Mouse (Mus musculus): ENCODE results near the gene Gne. TPM values are rescaled to one million over a fixed set of nuclear protein-coding genes. Genes with fewer than 3 reads are reported as not detected.

Gene Gne
- total RNA-seq, 2 experiments from 2014 or later: 0.77 to 8.6 TPM

DNA sequence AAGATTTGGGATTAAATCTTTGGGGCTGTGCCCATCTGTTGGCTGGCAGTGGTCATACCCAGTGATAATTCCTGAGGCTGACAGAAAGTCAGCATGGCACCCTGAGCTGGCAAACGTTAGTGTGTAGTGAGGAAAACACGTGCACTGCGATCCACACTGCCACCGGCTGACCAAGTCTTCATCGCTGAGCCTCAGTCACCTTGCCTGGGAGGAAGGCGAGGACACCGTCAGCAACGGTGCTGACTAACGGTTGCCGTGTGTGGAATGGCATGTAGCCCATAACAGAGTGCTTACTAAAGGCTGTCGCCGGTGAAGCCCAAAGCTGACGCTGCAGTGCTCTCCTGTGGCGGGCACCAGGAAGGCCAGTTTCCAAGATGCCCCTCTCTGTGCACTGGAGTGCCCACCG is 54.3 kb downstream of the Gne start:
- ATAC-seq (replicated peaks; ENCODE audit: low FRiP score, poor library complexity, severe bottlenecking): no peak

DNA sequence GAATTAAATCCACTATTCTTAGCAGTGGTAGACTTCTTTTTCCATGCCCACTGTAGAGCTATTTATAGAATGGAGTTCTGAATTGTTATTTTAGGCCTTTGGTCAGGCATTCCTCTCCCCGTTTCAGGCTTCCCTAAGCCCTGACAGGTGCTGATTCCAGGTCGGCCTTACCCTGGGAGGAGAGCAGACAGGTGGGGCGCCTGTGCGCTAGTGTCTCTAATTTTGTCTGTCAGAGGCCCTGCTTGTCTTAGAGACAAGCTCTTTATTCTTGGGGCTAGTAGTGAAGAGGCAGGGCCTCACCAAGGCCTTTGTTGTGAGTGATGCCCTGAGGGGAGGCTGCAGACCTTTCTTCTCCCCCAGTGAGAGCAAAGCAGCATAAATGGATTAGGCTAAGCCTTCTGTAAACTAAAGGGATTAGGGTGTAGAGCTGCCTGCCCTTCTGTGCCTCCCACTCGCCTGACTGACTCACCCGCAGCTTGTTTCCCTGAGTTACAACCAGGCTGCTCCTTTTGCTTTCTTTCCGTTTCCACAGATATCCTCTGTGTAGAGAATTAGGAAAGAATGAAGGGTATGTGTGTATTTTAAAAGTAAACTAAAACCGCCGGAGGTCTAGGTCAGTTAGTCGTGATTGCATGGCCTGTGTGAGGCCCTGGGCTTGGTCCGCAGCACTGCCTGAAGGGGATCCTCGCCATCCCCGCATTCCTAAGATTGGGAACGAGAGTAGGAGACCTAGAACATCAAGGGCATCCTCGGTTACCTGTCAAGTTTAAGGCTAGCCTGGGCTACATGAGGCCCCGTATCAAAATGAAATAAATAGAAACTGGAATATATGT is 55.5 kb downstream of the Gne start:
- ATAC-seq (replicated peaks; ENCODE audit: low FRiP score, poor library complexity, severe bottlenecking): no peak

DNA sequence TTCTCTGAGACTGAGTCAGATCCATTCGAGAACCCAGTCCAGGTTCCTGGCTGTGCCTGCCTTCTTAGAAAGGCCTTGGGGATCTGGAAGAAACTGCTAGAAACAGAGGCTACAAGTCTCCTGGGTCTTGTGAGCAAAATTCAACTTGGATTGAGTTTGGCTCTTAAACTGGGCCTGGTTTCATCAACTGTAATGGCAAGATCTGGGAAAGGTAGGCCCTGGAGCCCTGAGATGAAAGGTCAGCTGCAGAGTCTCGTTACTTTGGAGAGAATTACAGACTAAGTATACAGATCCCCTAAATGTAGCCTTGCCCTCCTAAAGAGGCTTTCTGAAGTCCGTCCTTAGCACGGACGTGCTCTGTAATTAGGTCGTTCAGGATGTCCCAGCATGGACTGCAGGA is 58.4 kb downstream of the Gne start:
- no peak for ATAC-seq (replicated peaks; ENCODE audit: low FRiP score, poor library complexity, severe bottlenecking)

DNA sequence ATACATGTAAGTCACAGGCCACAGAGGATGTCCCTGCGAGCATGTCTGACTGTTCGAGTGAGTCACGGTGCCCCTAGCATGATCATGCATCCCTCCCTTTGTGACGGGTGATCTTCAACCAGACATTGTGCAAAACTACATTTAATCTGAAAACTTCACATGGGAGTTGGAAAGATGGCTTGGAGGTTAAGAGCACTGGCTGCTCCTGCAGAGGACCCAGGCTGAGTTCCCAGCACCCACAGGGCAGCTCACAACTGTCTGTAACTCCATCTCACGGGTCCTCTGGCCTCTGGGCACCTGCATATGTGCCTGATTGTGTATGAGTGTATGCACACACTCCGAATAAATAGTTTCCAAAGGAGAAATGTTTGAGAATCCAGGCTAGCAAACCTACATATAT is 59.7 kb downstream of the Gne start:
- no peak for ATAC-seq (replicated peaks; ENCODE audit: low FRiP score, poor library complexity, severe bottlenecking)

DNA sequence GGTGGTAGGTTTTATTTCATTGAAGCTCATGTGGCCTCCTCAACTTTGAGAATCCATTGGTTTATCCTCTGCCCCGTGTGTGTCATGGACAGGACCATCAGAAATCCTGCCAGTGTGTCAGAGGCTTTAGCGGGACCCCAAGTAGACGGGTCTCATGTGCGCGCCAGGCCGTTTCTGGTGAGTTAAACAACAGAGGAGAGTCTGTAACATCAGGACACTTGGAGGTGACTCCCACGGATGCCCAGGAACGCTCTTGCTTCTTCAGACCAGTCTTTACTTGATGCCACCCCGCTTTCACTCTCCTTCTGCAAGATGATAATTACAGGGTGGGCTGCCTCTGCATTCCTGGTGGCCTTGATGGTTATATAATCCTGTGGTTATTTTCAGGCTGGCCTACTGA is 60.3 kb downstream of the Gne start:
- no peak for ATAC-seq (replicated peaks; ENCODE audit: low FRiP score, poor library complexity, severe bottlenecking)

DNA sequence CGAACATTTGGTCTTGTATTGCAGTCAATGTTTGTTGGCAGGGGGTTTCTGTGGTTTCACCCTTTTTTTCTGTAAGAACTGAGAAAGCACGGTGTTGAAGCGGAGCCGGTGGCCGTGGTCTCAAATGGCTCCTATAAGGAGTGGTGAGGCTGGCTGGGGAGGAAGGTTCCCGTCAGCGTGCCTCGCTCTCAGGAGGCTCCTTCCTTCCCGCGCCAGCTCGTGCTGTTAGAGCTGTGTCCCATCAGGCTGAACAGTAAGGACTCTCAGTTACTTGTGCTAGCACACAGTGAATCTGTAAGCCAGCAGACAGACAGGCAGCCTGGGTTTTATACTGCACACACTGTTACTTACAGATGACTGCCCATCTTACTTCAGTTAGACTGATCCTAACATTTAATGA is 61.2 kb downstream of the Gne start:
- ATAC-seq (replicated peaks; ENCODE audit: low FRiP score, poor library complexity, severe bottlenecking): no peak

DNA sequence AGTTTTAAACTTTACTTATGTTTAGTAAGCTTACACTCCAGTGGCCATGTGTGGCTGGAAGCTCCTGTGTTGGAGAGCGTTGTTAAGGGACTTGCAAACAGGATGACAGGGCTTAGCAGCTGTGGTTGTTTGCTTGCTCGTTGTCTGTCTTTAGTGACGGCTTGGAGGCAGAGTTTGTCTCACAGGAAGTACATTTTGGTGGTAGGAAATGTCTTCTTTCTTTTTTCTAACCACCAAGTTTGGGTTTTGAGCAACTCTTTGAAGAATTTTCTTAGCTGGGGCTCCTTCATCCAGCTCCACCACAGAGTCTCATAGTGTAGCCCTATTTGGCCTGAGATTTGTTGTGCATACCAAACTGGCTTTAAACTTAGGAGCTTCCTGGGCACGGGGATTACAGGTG is 61.7 kb downstream of the Gne start:
- no peak for ATAC-seq (replicated peaks; ENCODE audit: low FRiP score, poor library complexity, severe bottlenecking)

DNA sequence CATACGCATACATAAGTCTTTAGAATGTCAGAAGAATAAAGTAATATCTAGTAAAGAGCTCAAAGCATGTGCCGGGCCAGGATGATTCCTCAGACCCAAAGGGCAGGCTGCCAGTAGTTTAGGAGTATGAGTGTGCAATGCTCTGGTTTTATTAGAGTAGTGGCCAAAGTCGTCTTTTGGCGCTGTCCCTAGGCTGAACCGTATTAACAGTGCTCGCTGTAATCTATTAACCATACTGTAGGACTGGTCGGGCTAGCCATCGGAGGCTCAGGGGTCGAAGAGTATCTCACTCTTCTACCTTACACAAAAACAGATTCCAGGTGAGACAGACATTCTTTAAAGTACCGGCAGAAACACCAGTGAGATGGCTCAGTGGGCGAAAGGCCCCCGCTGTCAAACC is 67.2 kb downstream of the Gne start:
- no peak for ATAC-seq (replicated peaks; ENCODE audit: low FRiP score, poor library complexity, severe bottlenecking)

DNA sequence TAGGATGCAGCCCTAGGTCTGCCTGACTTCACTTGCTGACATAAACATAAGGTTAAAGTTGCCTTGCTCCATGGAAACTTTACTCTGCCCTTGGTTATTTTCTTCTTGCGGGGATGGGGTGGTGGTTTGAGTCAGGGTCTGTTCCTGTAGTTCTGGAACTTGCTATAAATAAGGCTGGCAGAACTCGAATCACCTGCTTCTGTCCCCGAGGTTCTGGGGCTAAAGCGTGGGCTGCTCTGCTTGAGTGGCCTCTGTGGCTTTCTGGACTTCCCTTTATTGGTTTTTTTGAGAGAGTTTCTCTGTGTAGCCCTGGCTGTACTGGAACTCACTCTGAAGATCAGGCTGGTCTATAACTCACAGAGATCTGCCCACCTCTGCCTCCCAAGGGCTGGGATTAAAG is 67.9 kb downstream of the Gne start:
- ATAC-seq (replicated peaks; ENCODE audit: low FRiP score, poor library complexity, severe bottlenecking): no peak

DNA sequence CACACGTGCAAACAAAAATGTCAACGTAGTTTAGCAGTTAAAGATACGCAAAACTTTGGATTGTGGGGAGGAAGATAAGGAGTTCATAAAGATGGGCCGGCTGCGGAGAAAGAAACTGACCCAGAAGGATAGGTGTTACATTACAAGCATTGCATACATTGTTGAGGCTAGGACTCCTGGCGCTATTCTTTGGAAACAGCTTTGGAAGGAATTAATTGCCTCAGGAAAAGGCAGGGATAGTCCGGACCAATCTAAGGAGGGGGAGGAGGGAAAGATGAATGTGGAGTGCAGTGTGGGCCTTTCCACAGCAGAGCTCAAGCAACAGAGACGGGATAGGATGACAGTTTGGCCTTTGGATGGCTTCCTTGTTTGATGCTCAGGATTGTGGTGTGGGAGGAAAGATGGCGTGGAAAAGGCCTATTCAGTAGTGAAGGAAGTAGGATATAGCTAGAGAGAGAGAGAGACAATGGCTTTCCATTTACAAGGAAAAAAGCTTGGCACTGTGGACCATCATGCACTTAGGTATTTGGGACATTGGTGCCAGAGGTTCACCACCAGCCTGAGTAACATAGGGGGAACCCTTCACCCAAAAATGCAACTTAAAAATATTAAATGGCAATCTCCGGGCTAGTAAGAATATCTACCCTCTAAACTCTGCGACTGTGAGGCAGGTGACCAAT is 70.4 kb downstream of the Gne start:
- ATAC-seq (replicated peaks; ENCODE audit: low FRiP score, poor library complexity, severe bottlenecking): no peak

DNA sequence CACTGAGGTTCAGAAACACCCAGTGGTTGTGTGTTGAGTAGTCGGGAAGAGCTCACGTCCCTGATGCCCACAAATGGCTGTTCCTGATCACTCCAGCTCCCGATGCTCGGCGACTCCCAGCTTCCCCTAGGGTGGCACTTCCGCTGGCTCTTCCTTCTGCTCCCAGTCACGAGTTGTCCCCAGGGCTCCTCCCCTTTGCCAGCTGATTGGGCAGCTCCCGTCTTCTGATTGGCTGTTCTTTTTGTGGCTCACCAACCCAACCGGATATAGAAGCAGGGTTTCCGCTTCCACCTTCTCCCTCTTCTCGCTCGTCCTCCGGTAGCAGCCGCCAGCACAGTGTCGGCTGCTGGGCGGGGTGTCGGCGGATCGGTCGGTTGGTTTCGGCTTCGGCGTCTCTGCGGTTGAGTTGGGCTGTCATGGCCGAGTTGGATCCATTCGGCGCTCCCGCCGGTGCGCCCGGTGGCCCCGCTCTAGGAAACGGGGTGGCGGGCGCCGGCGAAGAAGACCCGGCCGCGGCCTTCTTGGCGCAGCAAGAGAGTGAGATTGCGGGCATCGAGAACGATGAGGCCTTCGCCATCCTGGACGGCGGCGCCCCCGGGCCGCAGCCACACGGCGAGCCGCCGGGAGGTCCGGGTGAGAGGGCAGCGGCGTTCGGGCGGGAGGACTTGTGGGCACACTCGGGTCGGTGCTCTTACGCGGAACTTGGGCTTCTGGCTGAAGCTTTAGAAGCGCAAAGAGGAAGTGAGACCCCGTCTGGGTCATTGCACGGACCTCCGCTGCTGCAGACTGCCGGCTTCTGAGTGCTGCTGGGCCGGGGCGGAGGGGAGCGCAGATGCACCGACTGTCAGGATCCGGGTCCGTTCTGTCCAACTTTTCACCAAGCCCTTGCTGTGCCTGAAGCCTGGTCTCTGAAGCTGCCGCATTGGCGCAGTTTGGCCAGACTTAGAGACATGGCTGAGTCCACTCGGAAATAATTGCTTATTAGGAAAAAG is 71.3 kb downstream of the Gne start:
- peak; percentile 100 for ATAC-seq (replicated peaks; ENCODE audit: low FRiP score, poor library complexity, severe bottlenecking)

DNA sequence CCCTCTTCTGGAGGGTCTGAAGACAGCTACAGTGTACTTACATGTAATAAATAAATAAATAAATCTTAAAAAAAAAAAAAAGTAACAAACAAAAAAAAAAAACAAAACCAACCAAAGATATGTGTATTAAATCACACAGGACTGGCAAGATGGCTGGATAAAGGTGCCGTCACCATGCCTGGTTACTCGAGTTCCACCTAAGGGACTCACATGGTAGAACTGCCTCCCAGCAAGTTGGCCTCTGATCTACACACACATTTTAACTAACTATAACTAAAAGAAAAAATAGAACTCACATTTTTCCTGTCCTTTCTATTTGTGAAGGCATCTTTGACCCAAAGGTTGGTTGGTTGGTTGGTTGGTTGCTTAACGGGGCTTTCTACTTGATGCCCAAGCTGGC is 72.2 kb downstream of the Gne start:
- no peak for ATAC-seq (replicated peaks; ENCODE audit: low FRiP score, poor library complexity, severe bottlenecking)

DNA sequence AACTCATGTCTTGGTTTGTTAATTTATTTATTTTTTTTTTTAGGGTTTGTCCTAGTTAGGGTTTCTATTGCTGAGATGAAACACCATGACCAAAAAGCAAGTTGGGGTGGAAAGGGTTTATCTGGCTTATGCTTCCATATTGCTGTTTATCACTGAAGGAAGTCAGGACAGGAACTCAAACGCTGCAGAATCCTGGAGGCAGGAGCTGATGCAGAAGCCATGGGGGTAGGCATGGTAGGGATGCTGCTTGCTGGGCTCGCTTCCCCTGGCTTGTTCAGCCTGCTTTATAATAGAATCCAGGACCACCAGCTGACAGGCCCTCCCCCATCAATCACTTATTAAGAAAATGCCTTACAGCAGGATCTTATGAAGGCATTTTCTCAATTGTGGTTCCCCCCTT is 73.1 kb downstream of the Gne start:
- no peak for ATAC-seq (replicated peaks; ENCODE audit: low FRiP score, poor library complexity, severe bottlenecking)

DNA sequence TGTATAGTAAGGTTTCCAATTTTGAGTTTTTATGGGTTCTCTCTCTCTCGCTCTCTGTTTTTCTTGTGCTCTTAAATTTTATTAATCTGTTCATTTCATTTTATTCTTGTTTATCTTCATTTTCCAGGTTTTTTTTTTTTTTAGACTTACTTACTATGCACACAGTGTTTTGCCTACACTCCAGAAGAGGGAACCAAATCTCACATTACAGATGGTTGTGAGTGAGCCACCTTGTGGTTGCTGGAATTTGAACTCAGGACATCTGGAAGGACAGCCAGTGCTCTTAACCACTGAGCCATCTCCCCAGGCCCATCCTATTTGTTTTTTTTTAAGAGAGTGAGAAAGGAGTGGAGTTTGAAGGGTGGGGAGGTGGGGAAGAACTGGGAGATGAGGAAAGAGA is 73.8 kb downstream of the Gne start:
- ATAC-seq (replicated peaks; ENCODE audit: low FRiP score, poor library complexity, severe bottlenecking): no peak

DNA sequence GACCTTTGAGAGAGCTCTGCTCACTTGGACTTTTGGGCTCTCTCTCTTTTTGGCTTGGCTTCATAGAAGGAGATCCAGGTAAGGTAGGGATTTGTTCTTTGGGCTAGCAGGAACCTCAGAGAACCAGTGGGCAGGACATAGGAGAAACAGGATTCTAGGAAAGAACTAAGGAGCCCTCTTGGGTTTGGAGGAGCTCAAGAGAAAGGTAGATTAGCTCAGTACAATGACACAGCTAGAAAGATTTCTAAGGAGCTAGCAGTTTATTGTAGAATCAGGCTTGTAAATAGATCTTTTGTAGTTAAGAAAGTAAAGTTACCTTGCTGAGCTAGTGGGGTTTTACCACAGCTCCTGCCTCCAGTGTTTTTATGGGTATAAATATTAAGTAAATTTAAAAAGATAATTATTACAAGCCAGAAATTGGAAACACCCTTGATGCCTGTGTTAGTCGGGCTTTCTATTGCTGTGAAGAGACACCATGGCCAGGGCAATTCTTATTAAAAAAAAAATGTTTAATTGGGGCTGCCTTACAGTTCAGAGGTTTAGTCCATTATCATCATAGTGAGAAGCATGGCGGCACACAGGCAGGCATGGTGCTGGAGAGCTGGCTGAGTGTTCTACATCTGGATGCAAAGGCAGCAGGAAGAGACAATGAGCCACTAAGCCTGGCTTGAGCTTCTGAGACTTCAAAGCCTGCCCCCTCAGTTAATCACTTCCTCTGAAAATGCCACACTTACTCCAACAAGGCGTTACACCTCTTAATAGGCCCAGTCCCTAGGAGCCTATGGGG is 79.2 kb downstream of the Gne start:
- 0 out of 2 replicates have a peak, but pooled peaks have one; percentile 24 for ATAC-seq (replicated peaks; ENCODE audit: low FRiP score, poor library complexity, severe bottlenecking)

DNA sequence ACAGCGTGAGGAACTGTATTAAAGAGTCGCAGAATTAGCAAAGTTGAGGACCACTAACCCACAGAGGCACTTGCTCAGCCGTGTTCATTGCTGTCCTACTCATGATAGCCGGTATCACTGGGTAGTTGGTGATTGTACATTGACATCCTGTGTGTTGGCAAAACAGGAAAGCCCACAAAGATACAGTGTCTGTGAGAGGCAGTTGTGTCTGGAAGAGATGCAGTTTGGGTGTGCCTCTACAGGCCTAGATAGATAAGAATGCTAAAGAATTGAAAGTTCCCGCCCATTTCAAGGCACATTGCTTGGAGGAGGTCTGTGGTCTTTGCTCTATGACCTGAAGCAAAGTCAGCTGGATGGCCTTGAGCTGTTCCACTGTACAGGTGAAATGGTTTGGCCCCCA is 79.9 kb downstream of the Gne start, which contains the start of gene Clta:
Gene Clta, plus strand, starts transcription at position 327 of the 400 bp plus-strand sequence.
- peak; percentile 89 for ATAC-seq (replicated peaks; ENCODE audit: low FRiP score, poor library complexity, severe bottlenecking)

DNA sequence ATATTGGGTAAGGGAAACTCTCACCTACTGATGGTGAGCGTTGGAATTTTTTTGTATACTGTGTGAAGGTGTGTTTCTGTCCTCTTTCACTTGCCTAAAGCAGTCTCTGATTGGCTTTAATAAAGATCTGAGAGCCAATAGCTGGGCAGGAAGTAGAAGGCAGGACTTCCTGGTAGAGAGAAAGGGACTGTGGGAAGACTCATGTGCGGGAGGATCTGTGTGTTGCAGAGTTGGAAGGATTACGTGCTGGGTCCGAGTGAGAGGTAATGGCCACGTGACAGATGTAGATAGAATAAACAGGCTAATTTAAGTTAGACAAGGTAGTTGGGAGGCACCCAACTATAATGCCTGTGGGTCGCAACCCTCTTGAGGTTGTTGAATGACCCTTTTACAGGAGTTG is 80.4 kb downstream of the Gne start:
- peak; percentile 95 for ATAC-seq (replicated peaks; ENCODE audit: low FRiP score, poor library complexity, severe bottlenecking)

DNA sequence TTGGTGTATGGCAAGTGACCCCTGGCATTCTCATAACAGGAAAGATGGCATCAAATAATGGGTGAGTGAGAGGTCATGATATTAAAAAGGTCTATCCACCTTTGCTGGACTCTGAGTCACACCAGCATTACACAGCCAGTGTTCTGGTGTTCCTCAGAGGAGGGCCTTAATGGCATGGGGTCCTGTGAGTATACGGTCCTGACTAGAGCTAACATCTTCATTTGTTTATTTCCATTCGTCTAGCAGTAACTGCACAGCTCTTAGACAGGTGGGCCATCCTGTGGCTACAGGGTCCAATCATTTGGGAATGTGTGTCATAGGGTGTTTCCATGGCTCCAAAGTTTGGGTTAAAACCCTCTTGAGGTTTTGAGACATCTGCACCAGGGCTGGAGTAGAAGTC is 89.6 kb downstream of the Gne start:
- ATAC-seq (replicated peaks; ENCODE audit: low FRiP score, poor library complexity, severe bottlenecking): no peak

DNA sequence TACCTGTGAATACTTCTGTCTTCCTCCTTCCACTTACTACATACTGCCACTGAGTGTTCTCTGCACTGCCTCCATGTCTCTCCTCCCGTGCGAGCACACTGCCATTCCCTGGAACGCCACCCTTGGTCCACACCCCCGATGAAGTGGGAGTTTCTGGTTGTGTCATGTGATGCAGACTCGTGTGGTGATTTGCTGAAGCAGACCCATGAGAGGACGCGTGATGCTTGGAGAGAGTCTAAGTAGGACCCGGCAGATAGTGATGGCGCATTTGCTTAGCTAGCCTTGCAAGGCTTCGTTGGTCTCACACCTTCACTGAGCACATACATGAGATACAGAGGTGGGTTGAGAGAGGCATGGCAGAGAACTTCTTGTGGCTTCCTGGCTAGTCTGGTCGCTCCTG is 90.9 kb downstream of the Gne start:
- no peak for ATAC-seq (replicated peaks; ENCODE audit: low FRiP score, poor library complexity, severe bottlenecking)

DNA sequence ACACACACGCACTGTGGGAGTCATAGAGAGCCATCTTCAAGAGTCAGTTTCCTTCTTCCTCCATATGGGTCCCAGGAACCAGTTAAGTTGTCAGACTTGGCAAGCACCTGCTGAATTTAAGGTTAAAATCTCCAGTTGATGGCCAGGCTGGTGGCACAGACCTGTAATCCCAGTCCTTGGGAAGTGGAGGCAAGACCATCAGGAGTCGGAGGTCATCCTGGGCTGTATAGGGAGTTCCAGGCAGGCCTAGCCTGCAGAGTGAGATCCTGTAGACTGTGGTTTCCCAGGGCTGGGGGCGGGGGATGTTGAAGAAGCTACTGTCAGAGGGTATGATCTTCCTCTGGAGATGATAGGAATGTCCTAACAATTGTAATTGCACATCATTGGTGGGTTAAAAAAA is 95.0 kb downstream of the Gne start:
- ATAC-seq (replicated peaks; ENCODE audit: low FRiP score, poor library complexity, severe bottlenecking): no peak
